Mouse (Mus musculus) forebrain, embryonic 11.5 days (tissue): ENCODE measurements at regions not wholly inside any gene's neighbourhood (a gene's known extent, or its start where the extent isn't known, plus 50 kb on each side); places are given as distances from the start of the nearest gene placed in this dataset.

Experiments
- ATAC-seq: fragments of 200-750 bp; cut with Nextera tagmentation; replicated peaks from 2 replicates; pipeline ENCODE4 v1.8.0; 2017; ENCODE audit warnings: moderate TSS enrichment; ENCODE audit not compliant: low FRiP score
- DNase-seq: peaks from one replicate; pipeline ENCODE4 v3.0.0-alpha.2; 2017; ENCODE audit warnings: low spot score
- H3K27ac ChIP-seq: fragments of 300-500 bp; sonication (generic); 2 replicates; pipeline ENCODE4 v1.5.1; 2014; ENCODE audit warnings: low read depth, low read length
- H3K27me3 ChIP-seq: fragments of 300-500 bp; sonication (generic); 2 replicates; pipeline ENCODE4 v1.6.1; 2014; ENCODE audit warnings: mild to moderate bottlenecking, low read length, mixed read lengths; ENCODE audit not compliant: control insufficient read depth, insufficient read depth
- H3K36me3 ChIP-seq: fragments of 300-500 bp; sonication (generic); 2 replicates; pipeline ENCODE4 v1.6.1; 2014; ENCODE audit warnings: mild to moderate bottlenecking, low read length, moderate library complexity, mixed read lengths; ENCODE audit not compliant: control insufficient read depth, insufficient read depth
- H3K4me1 ChIP-seq: fragments of 300-500 bp; sonication (generic); replicated peaks from 2 replicates; pipeline ENCODE4 v1.6.1; 2014; ENCODE audit warnings: low read length, mixed read lengths; ENCODE audit not compliant: control insufficient read depth, insufficient read depth
- H3K4me2 ChIP-seq: fragments of 300-500 bp; sonication (generic); 2 replicates; pipeline ENCODE4 v1.6.1; 2014; ENCODE audit warnings: low read depth, mild to moderate bottlenecking, low read length, moderate library complexity, mixed read lengths; ENCODE audit not compliant: severe bottlenecking
- H3K4me3 ChIP-seq: fragments of 300-500 bp; sonication (generic); 2 replicates; pipeline ENCODE4 v1.5.1; 2014; ENCODE audit warnings: low read depth, low read length
- H3K9ac ChIP-seq: fragments of 300-500 bp; sonication (generic); 2 replicates; pipeline ENCODE4 v1.6.1; 2014; ENCODE audit warnings: low read length
- H3K9me3 ChIP-seq: fragments of 300-500 bp; sonication (generic); 2 replicates; pipeline ENCODE4 v1.6.1; 2016; ENCODE audit warnings: low read length, mixed read lengths; ENCODE audit not compliant: control insufficient read depth
- WGBS: fragments of 180-500 bp; shearing (Covaris S2); extraction: QIAGEN DNeasy Blood & Tissue Kit; methylation state at CpG from one replicate; pipeline ENCODE4 v1.1.7; 2014; 5-methylcytosine and 5-hydroxymethylcytosine counted together

- H3K27me3 ChIP-seq = no peaks in the 10 kb centered on the region
- no peak overlapping the region for H3K4me3 ChIP-seq
- H3K9ac ChIP-seq = no peak overlapping the region
- peaks cover 6% of the 10 kb centered on the region; the same call in 1 of the 2 replicates for H3K4me1 ChIP-seq
- H3K36me3 ChIP-seq = no peaks in the 10 kb centered on the region
- H3K4me2 ChIP-seq = no peak overlapping the region
- DNase-seq (peak; percentile 51), ATAC-seq (peak; percentile 83)
- no peak overlapping the region for H3K27ac ChIP-seq
- 44% methylated on average over 9 of the region's 9 CpGs for WGBS
- H3K9me3 ChIP-seq = no peaks in the 10 kb centered on the region
Measured at GRCm38 (mm10) chr3:121025546-121026157, 145.8 kb downstream of the Rwdd3 start.

- H3K4me2 ChIP-seq = no peak overlapping the region
- H3K4me1 ChIP-seq = peaks cover 6% of the 10 kb centered on the region; the same call in 1 of the 2 replicates
- DNase-seq (no peak), ATAC-seq (0 out of 2 replicates have a peak, but pooled peaks have one; percentile 37)
- H3K4me3 ChIP-seq = no peak overlapping the region
- no peaks in the 10 kb centered on the region for H3K27me3 ChIP-seq
- H3K36me3 ChIP-seq = no peaks in the 10 kb centered on the region
- 50% methylated on average over 8 of the region's 8 CpGs for WGBS
- no peak overlapping the region for H3K27ac ChIP-seq
- H3K9me3 ChIP-seq = no peaks in the 10 kb centered on the region
- H3K9ac ChIP-seq = no peak overlapping the region
Measured at GRCm38 (mm10) chr3:121024810-121025209, 146.7 kb downstream of the Rwdd3 start.

GRCm38 (mm10) chr3:121021126-121021848, 150.2 kb downstream of the Rwdd3 start:
- no peaks in the 10 kb centered on the region for H3K27me3 ChIP-seq
- H3K4me2 ChIP-seq = no peak overlapping the region
- H3K27ac ChIP-seq = no peak overlapping the region
- H3K36me3 ChIP-seq = no peaks in the 10 kb centered on the region
- no peaks in the 10 kb centered on the region for H3K9me3 ChIP-seq
- H3K9ac ChIP-seq = no peak overlapping the region
- H3K4me1 ChIP-seq = peaks cover 6% of the 10 kb centered on the region; the same call in 1 of the 2 replicates
- 73% methylated on average over 4 of the region's 4 CpGs for WGBS
- DNase-seq (no peak), ATAC-seq (no peak)
- H3K4me3 ChIP-seq = no peak overlapping the region

- H3K27ac ChIP-seq = no peak overlapping the region
- no peak overlapping the region for H3K4me2 ChIP-seq
- H3K36me3 ChIP-seq = no peaks in the 10 kb centered on the region
- no peaks in the 10 kb centered on the region for H3K9me3 ChIP-seq
- H3K9ac ChIP-seq = no peak overlapping the region
- DNase-seq (no peak), ATAC-seq (peak; percentile 86)
- H3K27me3 ChIP-seq = no peaks in the 10 kb centered on the region
- 61% methylated on average over 6 of the region's 6 CpGs for WGBS
- H3K4me3 ChIP-seq = no peak overlapping the region
- H3K4me1 ChIP-seq = no peaks in the 10 kb centered on the region
Measured at GRCm38 (mm10) chr3:121009223-121009622, 162.3 kb downstream of the Rwdd3 start.

- Histone ChIP-seq H3K4me2 (peak overlapping the region; percentile 24; the same call in 1 of the 2 replicates), H3K27ac (peak overlapping the region; percentile 59)
Measured at GRCm38 (mm10) chr3:120983556-120984270, 187.8 kb downstream of the Rwdd3 start.

GRCm38 (mm10) chr3:120982795-120983555, 188.5 kb downstream of the Rwdd3 start:
- peak overlapping the region; percentile 41; the same call in 1 of the 2 replicates for H3K27ac ChIP-seq
- H3K9ac ChIP-seq = no peak overlapping the region
- peaks cover 2% of the 10 kb centered on the region; the same call in 1 of the 2 replicates for H3K27me3 ChIP-seq
- H3K9me3 ChIP-seq = no peaks in the 10 kb centered on the region
- no peaks in the 10 kb centered on the region for H3K36me3 ChIP-seq
- H3K4me1 ChIP-seq = peaks cover 9% of the 10 kb centered on the region
- DNase-seq (no peak), ATAC-seq (peak; percentile 76)
- no peak overlapping the region for H3K4me3 ChIP-seq
- 13% methylated on average over 10 of the region's 10 CpGs for WGBS
- H3K4me2 ChIP-seq = peak overlapping the region; percentile 5; the same call in 1 of the 2 replicates

More at GRCm38 (mm10) chr3:120983556-120984270, 187.8 kb downstream of the Rwdd3 start:
- DNase-seq = peak; percentile 61
- Histone ChIP-seq H3K36me3 (no peaks in the 10 kb centered on the region), H3K9me3 (no peaks in the 10 kb centered on the region), H3K27me3 (peaks cover 2% of the 10 kb centered on the region; the same call in 1 of the 2 replicates), H3K4me1 (peaks cover 9% of the 10 kb centered on the region), H3K4me3 (no peak overlapping the region), H3K9ac (no peak overlapping the region; the same call in 1 of the 2 replicates)
- 44% methylated on average over 17 of the region's 17 CpGs for WGBS
- ATAC-seq = peak; percentile 88

GRCm38 (mm10) chr3:120982218-120982617, 189.3 kb downstream of the Rwdd3 start:
- Histone ChIP-seq H3K9ac (no peak overlapping the region), H3K27ac (peak overlapping the region; percentile 38; the same call in 1 of the 2 replicates), H3K9me3 (no peaks in the 10 kb centered on the region), H3K4me3 (no peak overlapping the region), H3K27me3 (peaks cover 2% of the 10 kb centered on the region; the same call in 1 of the 2 replicates), H3K36me3 (no peaks in the 10 kb centered on the region), H3K4me2 (no peak overlapping the region), H3K4me1 (peaks cover 9% of the 10 kb centered on the region)
- peak; percentile 51; the same call in 1 of the 2 replicates for ATAC-seq
- WGBS = 34% methylated on average over 4 of the region's 4 CpGs
- peak; percentile 67 for DNase-seq
